Comparison of ENCODE assay signal across 8 mouse cellular contexts in the genomic region with DNA sequence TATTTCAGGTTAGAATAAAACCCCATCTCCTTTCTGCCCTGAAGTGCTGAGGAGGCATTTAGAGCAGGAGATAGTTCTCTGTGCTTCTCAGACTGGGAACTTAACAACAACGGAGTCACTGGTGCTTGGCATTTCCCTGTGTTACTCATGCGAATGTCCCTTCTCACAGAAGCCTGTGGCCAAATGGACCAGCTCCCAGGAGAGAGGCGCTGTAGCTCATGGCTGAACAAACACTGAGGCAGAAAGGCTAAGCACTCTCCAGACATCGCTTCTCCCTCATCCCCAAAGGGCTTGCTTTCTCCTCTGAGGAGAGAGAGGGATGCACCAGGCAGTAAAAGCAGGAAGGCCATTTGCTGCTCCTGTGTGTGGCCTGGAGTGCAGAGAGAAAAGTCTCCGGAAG.
DNase-seq lines count a peak whose midpoint lies in the region; ATAC-seq and TF ChIP-seq lines count a peak whose summit lies in the region.

No protein-coding gene starts in this region.

- H3K4me2 ChIP-seq in hindbrain, embryonic 16.5 days (ENCODE audit: low read length): peak overlapping the region; percentile 25

- peak overlapping the region; percentile 83 for H3K27ac ChIP-seq in layer of hippocampus, adult 2 months
- peak overlapping the region; percentile 65 for H3K27ac ChIP-seq in hindbrain, embryonic 16.5 days (ENCODE audit: low read depth, low read length)

- 9% methylated on average over 4 of the region's 5 CpGs for WGBS in hindbrain, embryonic 16.5 days

- H3K27me3 ChIP-seq in hindbrain, embryonic 16.5 days (replicated peaks; ENCODE audit: control insufficient read depth, insufficient read depth, low read length): no peaks in the 10 kb centered on the region

- no peak for DNase-seq in layer of hippocampus, adult 2 months (ENCODE audit: low spot score in 2 of 2)
- no peak for DNase-seq in layer of hippocampus, adult 8-10 months (ENCODE audit: low spot score in 2 of 2)
- peak; percentile 68 to 76 for DNase-seq in cerebellum, postnatal 10 days
- DNase-seq in gastrocnemius, postnatal 25 days: peak; percentile 55
- peak; percentile 21 for DNase-seq in lung, postnatal 36 days
- DNase-seq in spleen, postnatal 10 days (ENCODE audit: low spot score in 2 of 2): no peak
- DNase-seq in thymus, postnatal 14 days: no peak

- H3K36me3 ChIP-seq in hindbrain, embryonic 16.5 days (ENCODE audit: control insufficient read depth, insufficient read depth, low read length): no peaks in the 10 kb centered on the region

- TF ChIP-seq CTCF in layer of hippocampus, adult 2 months (conservative IDR thresholded peaks at IDR 0.05): no peak

- H3K9me3 ChIP-seq in hindbrain, embryonic 16.5 days (ENCODE audit: control insufficient read depth, low read length): no peaks in the 10 kb centered on the region

- H3K9ac ChIP-seq in hindbrain, embryonic 16.5 days (ENCODE audit: low read depth, low read length): no peak overlapping the region

- peak overlapping the region; percentile 3; the same call in 1 of the 2 replicates for H3K4me3 ChIP-seq in layer of hippocampus, adult 2 months
- no peak overlapping the region for H3K4me3 ChIP-seq in hindbrain, embryonic 16.5 days (ENCODE audit: low read length)

- H3K4me1 ChIP-seq in hindbrain, embryonic 16.5 days (ENCODE audit: control insufficient read depth, insufficient read depth, low read depth, low read length): peaks cover 29% of the 10 kb centered on the region

- peak; percentile 57 for ATAC-seq in hindbrain, embryonic 16.5 days

Comparison
In these comparisons a context has a peak if more than half of its experiments do, and no peak if none do; other contexts are left out.
1. DNase-seq: peak in cerebellum, postnatal 10 days (2 of 2), gastrocnemius, postnatal 25 days (single experiment) and lung, postnatal 36 days (single experiment); none in layer of hippocampus, adult 2 months (0 of 2), layer of hippocampus, adult 8-10 months (0 of 2), spleen, postnatal 10 days (0 of 2) and thymus, postnatal 14 days (single experiment).